Mouse (Mus musculus) liver, adult (tissue): ENCODE results near the gene Vps41.

Experiments
- GATA4 ChIP-seq: IDR thresholded peaks from 2 replicates; pipeline ENCODE4 v1.6.1; 2014; ENCODE audit warnings: mild to moderate bottlenecking, low read length; ENCODE audit not compliant: insufficient replicate concordance

Vps41 gene

GRCm38 (mm10) chr13:18781250-18781649 is 64.2 kb downstream of the Vps41 start:
- no peak for TF ChIP-seq GATA4

GRCm38 (mm10) chr13:18785702-18786101 is 68.6 kb downstream of the Vps41 start:
- no peak for TF ChIP-seq GATA4

- TF ChIP-seq GATA4 = peak; percentile 57
These were observed 71.0 kb downstream of the Vps41 start for GRCm38 (mm10) chr13:18788040-18788439.

- TF ChIP-seq GATA4 = no peak
These were observed 71.6 kb downstream of the Vps41 start for GRCm38 (mm10) chr13:18788689-18789088.

- no peak for TF ChIP-seq GATA4
These were observed 72.6 kb downstream of the Vps41 start for GRCm38 (mm10) chr13:18789662-18790061.

- TF ChIP-seq GATA4 = no peak
These were observed 73.0 kb downstream of the Vps41 start for GRCm38 (mm10) chr13:18790086-18790485.

GRCm38 (mm10) chr13:18791314-18791713 is 74.2 kb downstream of the Vps41 start:
- TF ChIP-seq GATA4 = no peak

- TF ChIP-seq GATA4 = no peak
These were observed 74.6 kb downstream of the Vps41 start for GRCm38 (mm10) chr13:18791724-18792123.

GRCm38 (mm10) chr13:18794454-18794853 is 77.4 kb downstream of the Vps41 start:
- TF ChIP-seq GATA4 = no peak

GRCm38 (mm10) chr13:18797555-18797954 is 80.5 kb downstream of the Vps41 start:
- no peak for TF ChIP-seq GATA4

GRCm38 (mm10) chr13:18800434-18800833 is 83.3 kb downstream of the Vps41 start:
- no peak for TF ChIP-seq GATA4

GRCm38 (mm10) chr13:18809465-18809864 is 92.4 kb downstream of the Vps41 start:
- TF ChIP-seq GATA4 = no peak

- TF ChIP-seq GATA4 = no peak
These were observed 93.0 kb downstream of the Vps41 start for GRCm38 (mm10) chr13:18809978-18810675.

- no peak for TF ChIP-seq GATA4
These were observed 107.5 kb downstream of the Vps41 start for GRCm38 (mm10) chr13:18824420-18825123.

GRCm38 (mm10) chr13:18827029-18827428 is 109.9 kb downstream of the Vps41 start:
- no peak for TF ChIP-seq GATA4

GRCm38 (mm10) chr13:18830486-18830885 is 113.4 kb downstream of the Vps41 start:
- TF ChIP-seq GATA4 = no peak

- no peak for TF ChIP-seq GATA4
These were observed 122.1 kb downstream of the Vps41 start for GRCm38 (mm10) chr13:18839231-18839630.

- no peak for TF ChIP-seq GATA4
These were observed 123.3 kb downstream of the Vps41 start for GRCm38 (mm10) chr13:18840366-18840765.
